Mouse (Mus musculus) induced T-regulatory cell, adult 2 months (primary cell): ENCODE results near the gene Pip5kl1.

Source experiments
- DNase-seq: peaks from one replicate; pipeline ENCODE4 v3.0.0-alpha.2; 2012; ENCODE audit warnings: low read depth

The Pip5kl1 gene

GRCm38 (mm10) chr2:32585149-32585714, 10.6 kb downstream of the Pip5kl1 start:
- DNase-seq: no peak

GRCm38 (mm10) chr2:32586871-32587351, 12.3 kb downstream of the Pip5kl1 start, which contains the start of gene St6galnac4:
TSS of gene St6galnac4 (plus strand) at chr2:32587095.
- DNase-seq: peak; percentile 97

GRCm38 (mm10) chr2:32587731-32588321, 13.2 kb downstream of the Pip5kl1 start:
- peak; percentile 85 for DNase-seq

GRCm38 (mm10) chr2:32589213-32589795, 14.7 kb downstream of the Pip5kl1 start:
- DNase-seq: no peak

- DNase-seq: no peak
Observed at GRCm38 (mm10) chr2:32590224-32590623, 15.6 kb downstream of the Pip5kl1 start.

- DNase-seq: no peak
Observed at GRCm38 (mm10) chr2:32591249-32591648, 16.7 kb downstream of the Pip5kl1 start.

- no peak for DNase-seq
Observed at GRCm38 (mm10) chr2:32596725-32597124, 22.1 kb downstream of the Pip5kl1 start.

- DNase-seq: no peak
Observed at GRCm38 (mm10) chr2:32597248-32597647, 22.7 kb downstream of the Pip5kl1 start.

GRCm38 (mm10) chr2:32597699-32598098, 23.1 kb downstream of the Pip5kl1 start:
- DNase-seq: no peak

- DNase-seq: no peak
Observed at GRCm38 (mm10) chr2:32598506-32598905, 23.9 kb downstream of the Pip5kl1 start.

- no peak for DNase-seq
Observed at GRCm38 (mm10) chr2:32599409-32599808, 24.8 kb downstream of the Pip5kl1 start, which contains the start of gene St6galnac6. TSS of gene St6galnac6 (plus strand) at chr2:32599709.

GRCm38 (mm10) chr2:32601417-32602065, 26.9 kb downstream of the Pip5kl1 start:
- DNase-seq: peak; percentile 81

GRCm38 (mm10) chr2:32602600-32603054, 28.0 kb downstream of the Pip5kl1 start:
- DNase-seq: peak; percentile 91

- DNase-seq: no peak
Observed at GRCm38 (mm10) chr2:32604631-32605030, 30.0 kb downstream of the Pip5kl1 start.

- peak; percentile 86 for DNase-seq
Observed at GRCm38 (mm10) chr2:32606161-32607142, 31.9 kb downstream of the Pip5kl1 start.

- peak; percentile 80 for DNase-seq
Observed at GRCm38 (mm10) chr2:32607262-32607947, 32.8 kb downstream of the Pip5kl1 start.

GRCm38 (mm10) chr2:32608141-32608777, 33.7 kb downstream of the Pip5kl1 start:
- DNase-seq: peak; percentile 71

- DNase-seq: no peak
Observed at GRCm38 (mm10) chr2:32608778-32609435, 34.3 kb downstream of the Pip5kl1 start.

GRCm38 (mm10) chr2:32610610-32611229, 36.1 kb downstream of the Pip5kl1 start:
- DNase-seq: peak; percentile 54
